Mouse (Mus musculus) CD4-positive helper T cell, adult 2 months (primary cell): ENCODE data around the gene Lamtor4.

Source experiments
- DNase-seq: peaks from one replicate; pipeline ENCODE4 v3.0.0-alpha.2; 2012; ENCODE audit warnings: low read depth, missing footprints, low spot score

The Lamtor4 gene

GRCm38 (mm10) chr5:138291638-138292037 lies 36.4 kb downstream of the Lamtor4 start:
- no peak for DNase-seq

DNA sequence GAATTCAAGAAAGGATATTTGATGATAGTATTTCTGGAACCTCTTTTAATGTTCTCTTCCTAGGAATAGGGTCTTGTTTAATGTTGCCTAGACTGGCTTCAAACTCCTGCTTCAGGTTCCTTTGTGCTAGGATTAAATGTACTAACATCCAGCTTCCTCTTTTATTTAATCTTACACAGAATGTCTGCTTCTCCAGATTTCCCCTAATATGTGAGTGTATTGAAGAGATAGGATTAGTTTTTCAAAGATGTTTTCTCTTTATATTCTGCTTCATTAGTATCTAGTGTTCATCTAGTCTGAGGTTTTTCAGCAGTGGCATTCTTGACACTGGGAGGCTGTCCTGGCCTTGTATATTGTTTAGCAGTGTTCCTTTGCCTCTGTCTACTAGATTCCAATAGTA lies 38.9 kb downstream of the Lamtor4 start:
- no peak for DNase-seq

GRCm38 (mm10) chr5:138299613-138300012 lies 44.3 kb downstream of the Lamtor4 start:
- no peak for DNase-seq
